Mouse (Mus musculus) kidney, embryonic 14.5 days (tissue): Measurements from ENCODE around the gene Gm19965. TPM values are rescaled to one million over a fixed set of nuclear protein-coding genes. Genes with fewer than 3 reads are reported as not detected.

Experiments
- ATAC-seq: fragments of 200-750 bp; cut with Nextera tagmentation; 2 replicates; pipeline ENCODE4 v1.8.0; 2017; ENCODE audit warnings: moderate number of reproducible peaks, mild to moderate bottlenecking, moderate TSS enrichment, moderate library complexity; ENCODE audit not compliant: low FRiP score, low TSS enrichment
- H3K27ac ChIP-seq: fragments of 300-500 bp; sonication (generic); 2 replicates; pipeline ENCODE4 v1.5.1; 2014; ENCODE audit warnings: low read depth, mild to moderate bottlenecking, low read length, moderate library complexity, mixed read lengths
- H3K27me3 ChIP-seq: fragments of 300-500 bp; sonication (generic); 2 replicates; pipeline ENCODE4 v1.6.1; 2014; ENCODE audit warnings: mild to moderate bottlenecking, low read length; ENCODE audit not compliant: control insufficient read depth, insufficient read depth
- H3K36me3 ChIP-seq: fragments of 300-500 bp; sonication (generic); 2 replicates; pipeline ENCODE4 v1.6.1; 2014; ENCODE audit warnings: low read length, mixed read lengths; ENCODE audit not compliant: control insufficient read depth, insufficient read depth
- H3K4me1 ChIP-seq: fragments of 300-500 bp; sonication (generic); 2 replicates; pipeline ENCODE4 v1.6.1; 2014; ENCODE audit warnings: low read length, mixed read lengths; ENCODE audit not compliant: control insufficient read depth, insufficient read depth
- H3K4me2 ChIP-seq: fragments of 300-500 bp; sonication (generic); replicated peaks from 2 replicates; pipeline ENCODE4 v1.6.1; 2014; ENCODE audit warnings: low read depth, mild to moderate bottlenecking, low read length
- H3K4me3 ChIP-seq: fragments of 300-500 bp; sonication (generic); 2 replicates; pipeline ENCODE4 v1.5.1; 2014; ENCODE audit warnings: mild to moderate bottlenecking, low read length
- H3K9ac ChIP-seq: fragments of 300-500 bp; sonication (generic); 2 replicates; pipeline ENCODE4 v1.6.1; 2014; ENCODE audit warnings: low read depth, mild to moderate bottlenecking, low read length, moderate library complexity
- H3K9me3 ChIP-seq: fragments of 300-500 bp; sonication (generic); 2 replicates; pipeline ENCODE4 v1.6.1; 2016; ENCODE audit warnings: low read length; ENCODE audit not compliant: control insufficient read depth
- WGBS: fragments of 180-500 bp; shearing (Covaris S2); extraction: QIAGEN DNeasy Blood & Tissue Kit; methylation state at CpG from one replicate; pipeline ENCODE4 v1.1.7; 2014; 5-methylcytosine and 5-hydroxymethylcytosine counted together
- polyA plus RNA-seq: library from polyadenylated mRNA; unstranded; fragments of >200 nt; fragmentation: Nextera tagmentation; extraction: Ambion mirVana; gene quantifications from 2 replicates; pipeline ENCODE4 v1.2.1, GENCODE M21; 2014

Gene Gm19965
- not detected in 2 replicates for polyA plus RNA-seq

DNA sequence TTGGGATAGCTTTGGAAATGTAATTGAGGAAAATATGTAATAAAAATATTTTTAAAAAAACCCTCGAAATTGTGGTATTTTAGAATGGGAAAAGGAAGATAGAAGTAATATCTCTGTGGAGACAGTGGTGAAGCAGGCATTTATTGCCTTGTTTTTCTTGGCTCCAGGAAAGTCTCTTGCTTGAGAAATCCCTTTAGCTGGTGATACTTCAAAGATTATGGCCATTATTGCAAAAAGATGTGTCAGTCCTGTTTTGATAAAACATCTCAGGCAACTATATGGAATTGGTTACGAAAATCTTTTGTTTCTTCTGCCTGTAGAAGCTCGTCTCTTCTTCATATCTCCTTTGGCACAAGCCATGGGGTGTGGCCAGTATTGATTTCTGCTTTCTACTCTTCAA is at the start of gene Gm19965:
Gene Gm19965 (plus strand): TSS at position 301 of the 400 bp plus-strand sequence.
- Histone ChIP-seq H3K4me3 (no peak within 1 kb of the TSS), H3K36me3 (no peaks in the 10 kb centered on the region), H3K27me3 (no peaks in the 10 kb centered on the region), H3K9ac (no peak within 1 kb of the TSS), H3K9me3 (no peaks in the 10 kb centered on the region), H3K27ac (no peak within 1 kb of the TSS), H3K4me2 (no peak within 1 kb of the TSS), H3K4me1 (no peaks in the 10 kb centered on the region)
- no peak for ATAC-seq
- 78% methylated on average over 3 of the region's 3 CpGs for WGBS

DNA sequence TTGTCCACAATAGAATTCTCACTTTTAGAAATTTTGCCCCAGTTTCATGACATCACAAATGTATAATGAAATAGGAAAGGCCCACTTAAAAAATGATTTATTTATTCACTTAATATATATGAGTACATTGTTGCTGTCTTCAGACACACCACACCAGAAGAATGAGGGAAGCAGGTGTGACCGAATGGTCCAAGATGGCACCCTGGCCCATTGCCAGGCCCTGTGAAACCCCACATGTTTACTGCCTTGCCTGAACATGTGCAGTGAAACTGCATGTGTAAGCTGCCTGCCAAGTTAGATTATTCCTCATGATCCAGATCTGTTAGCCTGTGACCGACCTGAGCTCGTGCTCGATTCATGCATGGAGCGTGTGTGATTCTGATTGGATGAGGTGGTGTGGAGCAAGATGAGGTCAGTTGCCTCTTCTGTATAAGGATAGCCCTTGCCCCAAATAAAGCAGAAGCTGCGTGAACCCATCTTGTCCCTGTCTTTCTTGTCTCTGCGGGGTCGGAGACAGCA is 20.3 kb upstream of the Gm19965 start:
- Histone ChIP-seq H3K9ac (no peak overlapping the region), H3K36me3 (no peaks in the 10 kb centered on the region), H3K27me3 (no peaks in the 10 kb centered on the region), H3K4me1 (no peaks in the 10 kb centered on the region), H3K4me2 (no peak overlapping the region), H3K27ac (no peak overlapping the region), H3K4me3 (no peak overlapping the region), H3K9me3 (no peaks in the 10 kb centered on the region)
- 93% methylated on average over 8 of the region's 8 CpGs for WGBS
- ATAC-seq: no peak
